Mouse (Mus musculus) gastrocnemius, adult 2 months (tissue): ENCODE results near the gene Chst8. TPM values are rescaled to one million over a fixed set of nuclear protein-coding genes. Genes with fewer than 3 reads are reported as not detected.

Source experiments
- DNase-seq: peaks from one replicate; pipeline ENCODE4 v3.0.0; 2022
- H3K27ac ChIP-seq: fragments of 200-600 bp; 2 replicates; pipeline ENCODE4 v1.8.1; 2022; ENCODE audit warnings: mild to moderate bottlenecking
- H3K4me3 ChIP-seq: fragments of 200-600 bp; 2 replicates; pipeline ENCODE4 v1.8.1; 2022; ENCODE audit warnings: mild to moderate bottlenecking, moderate library complexity
- CTCF ChIP-seq: fragments of 200-600 bp; IDR thresholded peaks from 2 replicates; pipeline ENCODE4 v1.8.1; 2022; ENCODE audit warnings: antibody characterized with exemption, mild to moderate bottlenecking, moderate library complexity
- intact Hi-C: fragments of 180-260 bp; cut with DNase I; formaldehyde crosslinking; loops from one replicate; pipeline ENCODE4 v1.15.1; 2025
- total RNA-seq, 2 experiments: library from RNA; stranded (reverse); gene quantifications; 2 replicates each; pipeline ENCODE4 v1.2.3; 2021

The Chst8 gene
- total RNA-seq, 2 experiments from 2014 or later, result 0.75 TPM; not detected in 1

GRCm38 (mm10) chr7:34659386-34660085 is 153.0 kb downstream of the Chst8 start:
- no peak for DNase-seq
- Histone ChIP-seq H3K27ac (no peak overlapping the region), H3K4me3 (no peak overlapping the region)
- no peak for TF ChIP-seq CTCF
- intact Hi-C loops, result loop anchor here (5.0 kb wide), 3 partner anchors 167 to 267 kb away; partner anchors contain the start of gene Lsm14a

GRCm38 (mm10) chr7:34656632-34657031 is 155.9 kb downstream of the Chst8 start, which contains the start of gene Kctd15:
Gene Kctd15, minus strand, starts transcription at chr7:34656732.
- DNase-seq, result no peak

GRCm38 (mm10) chr7:34655086-34655839 is 157.2 kb downstream of the Chst8 start:
- intact Hi-C loops, result loop anchor here (1.0 to 5.0 kb wide), 4 partner anchors 38 to 263 kb away; partner anchors contain the start of gene Lsm14a
- peak; percentile 92 for TF ChIP-seq CTCF
- DNase-seq, result peak; percentile 95
- Histone ChIP-seq H3K4me3 (peak overlapping the region; percentile 90), H3K27ac (peak overlapping the region; percentile 96)

More at GRCm38 (mm10) chr7:34656632-34657031, 155.9 kb downstream of the Chst8 start, which contains the start of gene Kctd15:
- intact Hi-C loops, result loop anchor here (5.0 kb wide), 3 partner anchors 164 to 264 kb away; partner anchors contain the start of gene Lsm14a
- Histone ChIP-seq H3K4me3 (peak within 1 kb of the TSS; percentile 90), H3K27ac (peak within 1 kb of the TSS; percentile 96)
- TF ChIP-seq CTCF, result no peak

- TF ChIP-seq CTCF, result no peak
- DNase-seq, result peak; percentile 86
- H3K4me3 ChIP-seq, result peak overlapping the region; percentile 90
- H3K27ac ChIP-seq, result peak overlapping the region; percentile 96
- intact Hi-C loops, result loop anchor here (1.0 to 5.0 kb wide), 4 partner anchors 37 to 262 kb away; partner anchors contain the start of gene Lsm14a
Observed at GRCm38 (mm10) chr7:34654441-34655085, 157.9 kb downstream of the Chst8 start.

GRCm38 (mm10) chr7:34653731-34654440 is 158.6 kb downstream of the Chst8 start:
- peak overlapping the region; percentile 90 for H3K4me3 ChIP-seq
- intact Hi-C loops, result loop anchor here (2.0 kb wide), 1 partner anchor 23 kb away; no protein-coding TSS in a partner anchor

GRCm38 (mm10) chr7:34652751-34653502 is 159.6 kb downstream of the Chst8 start:
- DNase-seq, result peak; percentile 90
- peak overlapping the region; percentile 90 for H3K4me3 ChIP-seq
- no peak for TF ChIP-seq CTCF
- peak overlapping the region; percentile 96 for H3K27ac ChIP-seq
- intact Hi-C loops, result loop anchor here (2.0 kb wide), 1 partner anchor 22 kb away; no protein-coding TSS in a partner anchor

More at GRCm38 (mm10) chr7:34653731-34654440, 158.6 kb downstream of the Chst8 start:
- TF ChIP-seq CTCF, result no peak
- peak; percentile 73 for DNase-seq
- H3K27ac ChIP-seq, result peak overlapping the region; percentile 96

GRCm38 (mm10) chr7:34651381-34651780 is 161.1 kb downstream of the Chst8 start:
- peak overlapping the region; percentile 20; the same call in 1 of the 2 replicates for H3K4me3 ChIP-seq
- peak overlapping the region; percentile 49; the same call in 1 of the 2 replicates for H3K27ac ChIP-seq
- DNase-seq, result no peak
- intact Hi-C loops, result no loop called here
- no peak for TF ChIP-seq CTCF

- no peak for TF ChIP-seq CTCF
- intact Hi-C loops, result loop anchor here (2.0 to 10.0 kb wide), 2 partner anchors 14 to 432 kb away; no protein-coding TSS in a partner anchor
- peak; percentile 86 for DNase-seq
- Histone ChIP-seq H3K4me3 (peak overlapping the region; percentile 23), H3K27ac (peak overlapping the region; percentile 77)
Observed at GRCm38 (mm10) chr7:34647052-34647451, 165.5 kb downstream of the Chst8 start.

- Histone ChIP-seq H3K27ac (peak overlapping the region; percentile 77), H3K4me3 (no peak overlapping the region; the same call in 1 of the 2 replicates)
- no peak for DNase-seq
- no peak for TF ChIP-seq CTCF
- intact Hi-C loops, result loop anchor here (2.0 to 10.0 kb wide), 2 partner anchors 13 to 431 kb away; no protein-coding TSS in a partner anchor
Observed at GRCm38 (mm10) chr7:34646144-34646795, 166.2 kb downstream of the Chst8 start.

GRCm38 (mm10) chr7:34645623-34646022 is 166.9 kb downstream of the Chst8 start:
- H3K27ac ChIP-seq, result peak overlapping the region; percentile 77
- intact Hi-C loops, result loop anchor here (2.0 to 10.0 kb wide), 2 partner anchors 13 to 431 kb away; no protein-coding TSS in a partner anchor
- H3K4me3 ChIP-seq, result no peak overlapping the region
- DNase-seq, result no peak
- no peak for TF ChIP-seq CTCF
